ENCODE assay signal across 19 mouse cellular contexts in the genomic region with DNA sequence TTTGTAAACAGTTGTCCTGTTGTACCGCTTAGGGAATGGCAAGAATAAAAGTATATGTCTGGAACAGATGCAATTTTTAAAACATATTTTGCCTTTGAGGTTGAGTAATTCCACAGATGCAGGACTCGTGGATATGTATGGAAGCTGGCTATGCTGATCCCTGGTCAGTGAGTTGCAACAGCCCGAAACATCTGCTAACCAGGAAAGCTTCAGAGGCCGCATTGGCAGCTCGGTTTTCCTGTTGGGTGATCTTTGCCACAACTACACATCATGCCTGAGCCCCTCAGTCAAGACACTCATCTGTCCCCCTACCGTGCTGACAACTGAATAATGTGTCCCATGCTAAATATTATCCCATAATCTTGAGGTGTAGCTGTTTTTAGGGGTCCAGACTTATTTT.
"Had no signal": no experiment of that assay in that cellular context is flagged by ENCODE, and none has a peak within 500 bp of the region (broad histone marks: within the 10 kb centered on the region; RNA-seq: fewer than 3 reads in every experiment).

No protein-coding gene starts in this region.

- DNase-seq: kidney, adult 18-20 months; kidney, adult 9 months; layer of hippocampus, postnatal 36 days; liver, embryonic 13.5 days; lung, postnatal 14 days; retina, postnatal 1 day; right cerebral cortex, postnatal 25 days; spleen, adult 18-20 months; thymus, adult 18-20 months; thymus, postnatal 36 days had no signal

- H3K4me1 ChIP-seq: liver, embryonic 13.5 days; megakaryocyte, embryonic 14.5 days; midbrain, embryonic 10.5 days; midbrain, embryonic 13.5 days; neural tube, embryonic 13.5 days had no signal

- H3K27me3 ChIP-seq: intestine, embryonic 15.5 days; liver, embryonic 13.5 days; megakaryocyte, embryonic 14.5 days; midbrain, embryonic 13.5 days; neural tube, embryonic 13.5 days; stomach, embryonic 15.5 days had no signal

- H3K9ac ChIP-seq: intestine, embryonic 15.5 days; liver, embryonic 13.5 days; midbrain, embryonic 13.5 days; neural tube, embryonic 13.5 days; stomach, embryonic 15.5 days had no signal

- H3K4me2 ChIP-seq: intestine, embryonic 15.5 days; liver, embryonic 13.5 days; midbrain, embryonic 13.5 days; neural tube, embryonic 13.5 days; stomach, embryonic 15.5 days had no signal

- ATAC-seq: intestine, embryonic 15.5 days; midbrain, embryonic 13.5 days; midbrain, embryonic 16.5 days had no signal

- H3K27ac ChIP-seq: intestine, embryonic 15.5 days; left cerebral cortex, adult 2 months; liver, embryonic 13.5 days; midbrain, embryonic 10.5 days; midbrain, embryonic 13.5 days; neural tube, embryonic 13.5 days; stomach, embryonic 15.5 days had no signal

- H3K4me3 ChIP-seq: intestine, embryonic 15.5 days; left cerebral cortex, adult 2 months; liver, embryonic 13.5 days; megakaryocyte, embryonic 14.5 days; midbrain, embryonic 10.5 days; midbrain, embryonic 13.5 days; myocyte; neural tube, embryonic 13.5 days; stomach, embryonic 15.5 days had no signal

- H3K9me3 ChIP-seq: intestine, embryonic 15.5 days; liver, embryonic 13.5 days; megakaryocyte, embryonic 14.5 days; midbrain, embryonic 10.5 days; midbrain, embryonic 13.5 days; neural tube, embryonic 13.5 days; stomach, embryonic 15.5 days had no signal

- H3K36me3 ChIP-seq: intestine, embryonic 15.5 days; liver, embryonic 13.5 days; midbrain, embryonic 10.5 days; midbrain, embryonic 13.5 days; neural tube, embryonic 13.5 days; stomach, embryonic 15.5 days had no signal
